Mouse (Mus musculus) MEL (cell line): Measurements from ENCODE around the gene Cd79b. TPM values are rescaled to one million over a fixed set of nuclear protein-coding genes. Genes with fewer than 3 reads are reported as not detected.

ENCODE experiments used
- DNase-seq: peaks from one replicate; pipeline ENCODE4 v3.0.0; 2011; ENCODE audit warnings: low read depth, low spot score
- H3K27ac ChIP-seq: 2 replicates; pipeline ENCODE4 v1.5.1; 2012; ENCODE audit warnings: low read depth, mild to moderate bottlenecking, control low read depth, low read length, moderate library complexity; ENCODE audit not compliant: control insufficient read depth
- H3K27me3 ChIP-seq, 2 experiments: fragments of 150-350 bp in 1 of 2; sonication (generic) in 1 of 2; 2 replicates each; pipeline ENCODE4 v1.6.1; 2012; ENCODE audit warnings: low read length in 2 of 2, mild to moderate bottlenecking in 2 of 2, improper control_type of control experiment in 1 of 2, moderate library complexity in 1 of 2; ENCODE audit not compliant: insufficient read depth in 2 of 2, control insufficient read depth in 1 of 2
- H3K36me3 ChIP-seq, 2 experiments: 2 replicates each; pipeline ENCODE4 v1.6.1; 2012 to 2014; ENCODE audit warnings: low read length in 2 of 2, improper control_type of control experiment in 1 of 2, inconsistent platforms in 1 of 2, mild to moderate bottlenecking in 1 of 2; ENCODE audit not compliant: insufficient read depth in 2 of 2, control insufficient read depth in 1 of 2
- H3K4me1 ChIP-seq, 2 experiments: fragments of 150-350 bp in 1 of 2; sonication (generic) in 1 of 2; 2 replicates each; pipeline ENCODE4 v1.6.1; 2012; ENCODE audit warnings: low read length in 2 of 2, improper control_type of control experiment in 1 of 2, mild to moderate bottlenecking in 1 of 2; ENCODE audit not compliant: insufficient read depth in 2 of 2, control insufficient read depth in 1 of 2
- H3K4me3 ChIP-seq, 2 experiments: fragments of 150-350 bp in 1 of 2; sonication (generic) in 1 of 2; 2 replicates each; pipeline ENCODE4 v1.5.1; 2012; ENCODE audit warnings: low read depth in 2 of 2, low read length in 2 of 2, mild to moderate bottlenecking in 2 of 2, moderate library complexity in 2 of 2, control low read depth in 1 of 2, improper control_type of control experiment in 1 of 2; ENCODE audit not compliant: control insufficient read depth in 1 of 2, insufficient read depth in 1 of 2
- H3K79me2 ChIP-seq: 2 replicates; pipeline ENCODE4 v1.6.1; 2012; ENCODE audit warnings: mild to moderate bottlenecking, low read length, moderate library complexity; ENCODE audit not compliant: control insufficient read depth, poor library complexity, insufficient read depth
- H3K9ac ChIP-seq: 2 replicates; pipeline ENCODE4 v1.6.1; 2012; ENCODE audit warnings: low read depth, mild to moderate bottlenecking, control low read depth, low read length, moderate library complexity; ENCODE audit not compliant: control insufficient read depth, poor library complexity, severe bottlenecking
- H3K9me3 ChIP-seq: fragments of 150-350 bp; sonication (generic); replicated peaks from 2 replicates; pipeline ENCODE4 v1.6.1; 2012; ENCODE audit warnings: mild to moderate bottlenecking, low read length, improper control_type of control experiment, moderate library complexity; ENCODE audit not compliant: insufficient read depth
- BHLHE40 ChIP-seq: IDR thresholded peaks from 2 replicates; pipeline ENCODE4 v1.6.1; 2012; ENCODE audit warnings: low read depth, mild to moderate bottlenecking, inconsistent platforms, low read length, improper control_type of control experiment, borderline replicate concordance
- CHD1 ChIP-seq: IDR thresholded peaks from 2 replicates; pipeline ENCODE4 v1.6.1; 2012; ENCODE audit warnings: low read depth, mild to moderate bottlenecking, inconsistent platforms, low read length, improper control_type of control experiment
- CHD2 ChIP-seq: IDR thresholded peaks from 2 replicates; pipeline ENCODE4 v1.6.1; 2011; ENCODE audit warnings: low read length, improper control_type of control experiment
- CTCF ChIP-seq, 3 experiments: IDR thresholded peaks in 2 of 3; conservative IDR thresholded peaks in 1 of 3; 2 replicates each; pipeline ENCODE4 v1.5.1; 2011 to 2012; ENCODE audit warnings: low read length in 3 of 3, low read depth in 2 of 3, mild to moderate bottlenecking in 2 of 3, improper control_type of control experiment in 1 of 3, inconsistent platforms in 1 of 3, mixed read lengths in 1 of 3, moderate library complexity in 1 of 3; ENCODE audit not compliant: control insufficient read depth in 1 of 3, insufficient read depth in 1 of 3, poor library complexity in 1 of 3, severe bottlenecking in 1 of 3
- ELF1 ChIP-seq: IDR thresholded peaks from 2 replicates; pipeline ENCODE4 v1.6.1; 2014; ENCODE audit warnings: low read depth, mild to moderate bottlenecking, inconsistent platforms, low read length, improper control_type of control experiment, moderate library complexity
- EP300 ChIP-seq, 2 experiments: IDR thresholded peaks; 2 replicates each; pipeline ENCODE4 v1.6.1; 2011; ENCODE audit warnings: improper control_type of control experiment in 2 of 2, low read length in 2 of 2, low read depth in 1 of 2, mild to moderate bottlenecking in 1 of 2
- ETS1 ChIP-seq: IDR thresholded peaks from 2 replicates; pipeline ENCODE4 v1.6.1; 2012; ENCODE audit warnings: low read depth, mild to moderate bottlenecking, inconsistent platforms, low read length, improper control_type of control experiment, moderate library complexity
- GATA1 ChIP-seq: IDR thresholded peaks from 2 replicates; pipeline ENCODE4 v1.6.1; 2011; ENCODE audit warnings: low read depth, low read length, improper control_type of control experiment
- HCFC1 ChIP-seq: IDR thresholded peaks from 2 replicates; pipeline ENCODE4 v1.6.1; 2012; ENCODE audit warnings: low read depth, mild to moderate bottlenecking, inconsistent platforms, low read length, improper control_type of control experiment, moderate library complexity
- MAX ChIP-seq: IDR thresholded peaks from 2 replicates; pipeline ENCODE4 v1.6.1; 2011; ENCODE audit warnings: low read length, improper control_type of control experiment
- MAZ ChIP-seq: IDR thresholded peaks from 2 replicates; pipeline ENCODE4 v1.6.1; 2012; ENCODE audit warnings: low read depth, mild to moderate bottlenecking, inconsistent platforms, low read length, improper control_type of control experiment
- MYB ChIP-seq: IDR thresholded peaks from 2 replicates; pipeline ENCODE4 v1.6.1; 2011; ENCODE audit warnings: mild to moderate bottlenecking, low read depth, low read length, improper control_type of control experiment
- MYC ChIP-seq: IDR thresholded peaks from 2 replicates; pipeline ENCODE4 v1.6.1; 2011; ENCODE audit warnings: low read depth, mild to moderate bottlenecking, low read length, improper control_type of control experiment, moderate library complexity
- NELFE ChIP-seq: IDR thresholded peaks from 2 replicates; pipeline ENCODE4 v1.6.1; 2011; ENCODE audit warnings: low read depth, low read length, improper control_type of control experiment
- POLR2AphosphoS2 ChIP-seq: IDR thresholded peaks from 2 replicates; pipeline ENCODE4 v1.6.1; 2011; ENCODE audit warnings: low read length, improper control_type of control experiment
- POLR2AphosphoS5 ChIP-seq: IDR thresholded peaks from 2 replicates; pipeline ENCODE4 v1.6.1; 2012; ENCODE audit warnings: low read depth, borderline replicate concordance, mild to moderate bottlenecking, inconsistent platforms, low read length, moderate library complexity, mixed read lengths
- RAD21 ChIP-seq: IDR thresholded peaks from 2 replicates; pipeline ENCODE4 v1.6.1; 2011; ENCODE audit warnings: mild to moderate bottlenecking, low read depth, low read length, improper control_type of control experiment
- RCOR1 ChIP-seq: IDR thresholded peaks from 2 replicates; pipeline ENCODE4 v1.6.1; 2012; ENCODE audit warnings: low read depth, mild to moderate bottlenecking, inconsistent platforms, low read length, improper control_type of control experiment
- SIN3A ChIP-seq: IDR thresholded peaks from 2 replicates; pipeline ENCODE4 v1.6.1; 2012; ENCODE audit warnings: low read length, improper control_type of control experiment, inconsistent platforms
- SMC3 ChIP-seq: IDR thresholded peaks from 2 replicates; pipeline ENCODE4 v1.6.1; 2011; ENCODE audit warnings: low read depth, low read length, improper control_type of control experiment
- TBP ChIP-seq: IDR thresholded peaks from 2 replicates; pipeline ENCODE4 v1.8.0; 2011; ENCODE audit warnings: low read depth, low read length, improper control_type of control experiment
- UBTF ChIP-seq: IDR thresholded peaks from 2 replicates; pipeline ENCODE4 v1.6.1; 2012; ENCODE audit warnings: low read depth, mild to moderate bottlenecking, inconsistent platforms, low read length, improper control_type of control experiment, moderate library complexity, borderline replicate concordance; ENCODE audit not compliant: insufficient read depth
- USF1 ChIP-seq: IDR thresholded peaks from 2 replicates; pipeline ENCODE4 v1.6.1; 2014; ENCODE audit warnings: low read depth, mild to moderate bottlenecking, inconsistent platforms, low read length, improper control_type of control experiment, moderate library complexity
- ZMIZ1 ChIP-seq: IDR thresholded peaks from 2 replicates; pipeline ENCODE4 v1.6.1; 2012; ENCODE audit warnings: low read depth, mild to moderate bottlenecking, inconsistent platforms, low read length, improper control_type of control experiment, moderate library complexity
- ZNF384 ChIP-seq: IDR thresholded peaks from 2 replicates; pipeline ENCODE4 v1.6.1; 2012; ENCODE audit warnings: low read depth, mild to moderate bottlenecking, inconsistent platforms, low read length, improper control_type of control experiment
- polyA plus RNA-seq, 2 experiments: library from polyadenylated mRNA; stranded (reverse) in 1 of 2; unstranded in 1 of 2; fragments of >175 nt in 1 of 2; fragments of >200 nt in 1 of 2; gene quantifications; 2 replicates each; pipeline versions ENCODE4 v1.2.1 to v1.2.4; 2012; ENCODE audit warnings: low replicate concordance in 2 of 2, low read depth in 1 of 2; ENCODE audit not compliant: insufficient read length in 2 of 2, insufficient read depth in 1 of 2, missing spikeins in 1 of 2
- total RNA-seq: library from RNA; depleted of rRNA; stranded (reverse); fragments of 300-350 nt; gene quantifications from 2 replicates; pipeline ENCODE4 v1.2.3, GENCODE M21; 2012

Cd79b gene
- total and polyA plus RNA-seq, 3 experiments: 0.54 to 2.4 TPM; not detected in 1

- Histone ChIP-seq H3K9me3 (no peaks in the 10 kb centered on the region), H3K9ac (no peak overlapping the region), H3K36me3 (no peaks in the 10 kb centered on the region), H3K27me3 (no peaks in the 10 kb centered on the region), H3K79me2 (no peaks in the 10 kb centered on the region), H3K27ac (no peak overlapping the region), H3K4me3 (no peak overlapping the region), H3K4me1 (no peaks in the 10 kb centered on the region)
- TF ChIP-seq SMC3 (no peak), CTCF (IDR thresholded peaks at IDR 0.05 in 2 of 3, conservative IDR thresholded peaks at IDR 0.05 in 1 of 3; ENCODE audit: control insufficient read depth in 1 of 3, insufficient read depth in 1 of 3, low read depth in 2 of 3, low read length in 3 of 3, poor library complexity in 1 of 3, severe bottlenecking in 1 of 3) (no peak)
- no peak for DNase-seq
Observed at GRCm38 (mm10) chr11:106283371-106283770, 31.2 kb downstream of the Cd79b start.

GRCm38 (mm10) chr11:106282452-106282851 is 32.1 kb downstream of the Cd79b start:
- Histone ChIP-seq H3K27me3 (no peaks in the 10 kb centered on the region), H3K36me3 (no peaks in the 10 kb centered on the region), H3K27ac (no peak overlapping the region), H3K4me3 (no peak overlapping the region), H3K9me3 (no peaks in the 10 kb centered on the region), H3K4me1 (peaks cover 0 to under 1% of the 10 kb centered on the region in 2 experiments; a peak in 1 of 4 replicates), H3K79me2 (no peaks in the 10 kb centered on the region), H3K9ac (no peak overlapping the region)
- DNase-seq: no peak
- TF ChIP-seq ELF1 (no peak), EP300 (IDR thresholded peaks at IDR 0.05; ENCODE audit: low read depth in 1 of 2, low read length in 2 of 2) (no peak)

- Histone ChIP-seq H3K4me3 (peak within 1 kb of the TSS; percentile 2 to 6; a peak in 1 of 4 replicates), H3K9me3 (no peaks in the 10 kb centered on the region), H3K4me1 (peaks cover 0 to 22% of the 10 kb centered on the region in 2 experiments; a peak in 3 of 4 replicates), H3K36me3 (peaks cover 0 to 9% of the 10 kb centered on the region in 2 experiments; a peak in 2 of 4 replicates), H3K27ac (no peak within 1 kb of the TSS), H3K9ac (peak within 1 kb of the TSS; percentile 44), H3K27me3 (no peaks in the 10 kb centered on the region), H3K79me2 (peaks cover 16% of the 10 kb centered on the region)
- DNase-seq: peak; percentile 99
- TF ChIP-seq NELFE: no peak
- peak; percentile 100 for TF ChIP-seq MYC
- TF ChIP-seq CHD2: peak; percentile 97
- no peak for TF ChIP-seq UBTF
- no peak for TF ChIP-seq ZNF384
- 0 out of 4 replicates have a peak, but pooled peaks of 1 of the 2 experiments have one; percentile 48 for TF ChIP-seq EP300 (IDR thresholded peaks at IDR 0.05; ENCODE audit: low read depth in 1 of 2, low read length in 2 of 2)
- TF ChIP-seq MYB: peak; percentile 86
- TF ChIP-seq TBP: peak; percentile 64
- no peak for TF ChIP-seq CHD1
- no peak; the same call in 1 of the 2 replicates for TF ChIP-seq ELF1
- TF ChIP-seq ZMIZ1: no peak
- no peak for TF ChIP-seq RCOR1
- TF ChIP-seq MAX: peak; percentile 100
- TF ChIP-seq SIN3A: peak; percentile 60; the same call in 1 of the 2 replicates
- TF ChIP-seq HCFC1: peak; percentile 54; the same call in 1 of the 2 replicates
- peak; percentile 75 to 91 (median 88) for TF ChIP-seq CTCF (IDR thresholded peaks at IDR 0.05 in 2 of 3, conservative IDR thresholded peaks at IDR 0.05 in 1 of 3; ENCODE audit: control insufficient read depth in 1 of 3, insufficient read depth in 1 of 3, low read depth in 2 of 3, low read length in 3 of 3, poor library complexity in 1 of 3, severe bottlenecking in 1 of 3)
- TF ChIP-seq MAZ: no peak
- peak; percentile 82 for TF ChIP-seq USF1
- TF ChIP-seq SMC3: peak; percentile 46; the same call in 1 of the 2 replicates
- TF ChIP-seq POLR2AphosphoS5: no peak
- peak; percentile 65; the same call in 1 of the 2 replicates for TF ChIP-seq ETS1
- TF ChIP-seq RAD21: peak; percentile 59
- TF ChIP-seq POLR2AphosphoS2: no peak
- no peak for TF ChIP-seq GATA1
- peak; percentile 88 for TF ChIP-seq BHLHE40
Observed at GRCm38 (mm10) chr11:106276454-106276853, 38.1 kb downstream of the Cd79b start, which contains the start of gene Tcam1. Gene Tcam1, plus strand, starts transcription at chr11:106276672.
